Mouse (Mus musculus): Measurements from ENCODE around the gene Gm45713. TPM values are rescaled to one million over a fixed set of nuclear protein-coding genes. Genes with fewer than 3 reads are reported as not detected.
A peak's percentile ranks its signal among the peaks of the same experiment; 100 is the strongest.

Gm45713 gene
- polyA plus RNA-seq, 1 experiment, result 0.06 TPM

DNA sequence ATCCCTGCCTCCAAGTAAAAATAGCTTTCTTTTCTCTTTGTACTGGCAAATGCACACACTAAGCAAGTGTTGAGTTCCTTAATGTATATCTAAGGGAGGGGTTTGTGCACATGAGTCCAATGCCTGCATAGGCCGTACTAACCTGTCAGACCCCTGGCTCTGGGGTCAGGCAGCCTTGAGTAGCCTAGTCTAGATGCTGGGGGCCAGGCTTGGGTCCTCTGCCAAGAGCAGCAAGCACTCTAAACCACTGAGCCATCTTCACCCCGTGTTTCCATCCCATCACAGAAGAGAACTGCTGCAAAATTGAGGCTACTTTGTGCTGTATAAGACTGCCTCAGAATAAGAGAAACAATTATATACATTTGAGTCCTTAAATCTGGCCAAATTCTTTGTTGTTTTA, 58.2 kb downstream of the Gm45713 start:
- H3K27me3 ChIP-seq (ENCODE audit: control insufficient read depth, insufficient read depth, low read length), result no peaks in the 10 kb centered on the region
- no peak overlapping the region for H3K4me3 ChIP-seq (ENCODE audit: control insufficient read depth, low read depth, low read length)
- H3K4me1 ChIP-seq (ENCODE audit: control insufficient read depth, insufficient read depth, low read length), result peaks cover 21% of the 10 kb centered on the region
- H3K27ac ChIP-seq (ENCODE audit: control insufficient read depth, insufficient read depth, low read depth, low read length), result no peak overlapping the region
- TF ChIP-seq POLR2A (IDR thresholded peaks at IDR 0.05; ENCODE audit: control insufficient read depth, low read depth, low read length) (no peak), CTCF (IDR thresholded peaks at IDR 0.05; ENCODE audit: control insufficient read depth, insufficient read depth, insufficient replicate concordance, low read depth, low read length) (no peak)
- no peaks in the 10 kb centered on the region; the same call in 1 of the 2 replicates for H3K36me3 ChIP-seq (ENCODE audit: control insufficient read depth, insufficient read depth, low read length)

DNA sequence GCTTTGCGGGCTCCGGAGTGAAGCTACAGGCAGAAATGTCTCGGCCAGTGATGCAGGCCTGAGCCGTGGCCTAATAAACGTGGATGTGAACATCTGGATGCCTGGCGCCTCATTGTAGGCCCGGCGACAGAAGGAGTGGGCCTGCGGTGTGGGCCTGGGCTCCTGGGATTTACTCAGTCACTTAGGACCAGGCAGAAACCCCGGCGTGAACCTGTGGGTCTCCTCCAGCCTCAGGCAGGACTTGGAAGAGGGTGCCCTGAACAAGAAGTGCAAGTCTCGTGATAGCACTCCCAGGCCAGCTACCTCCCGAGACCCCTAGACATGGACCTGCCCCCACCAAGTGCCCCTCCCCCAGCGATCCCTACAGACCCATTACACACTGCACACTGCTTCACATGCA, 58.7 kb downstream of the Gm45713 start:
- TF ChIP-seq POLR2A (IDR thresholded peaks at IDR 0.05; ENCODE audit: control insufficient read depth, low read depth, low read length) (no peak), CTCF (IDR thresholded peaks at IDR 0.05; ENCODE audit: control insufficient read depth, insufficient read depth, insufficient replicate concordance, low read depth, low read length) (no peak)
- Histone ChIP-seq H3K27ac (ENCODE audit: control insufficient read depth, insufficient read depth, low read depth, low read length) (no peak overlapping the region), H3K4me1 (ENCODE audit: control insufficient read depth, insufficient read depth, low read length) (peaks cover 18% of the 10 kb centered on the region), H3K36me3 (ENCODE audit: control insufficient read depth, insufficient read depth, low read length) (no peaks in the 10 kb centered on the region; the same call in 1 of the 2 replicates), H3K4me3 (ENCODE audit: control insufficient read depth, low read depth, low read length) (no peak overlapping the region), H3K27me3 (ENCODE audit: control insufficient read depth, insufficient read depth, low read length) (no peaks in the 10 kb centered on the region)

DNA sequence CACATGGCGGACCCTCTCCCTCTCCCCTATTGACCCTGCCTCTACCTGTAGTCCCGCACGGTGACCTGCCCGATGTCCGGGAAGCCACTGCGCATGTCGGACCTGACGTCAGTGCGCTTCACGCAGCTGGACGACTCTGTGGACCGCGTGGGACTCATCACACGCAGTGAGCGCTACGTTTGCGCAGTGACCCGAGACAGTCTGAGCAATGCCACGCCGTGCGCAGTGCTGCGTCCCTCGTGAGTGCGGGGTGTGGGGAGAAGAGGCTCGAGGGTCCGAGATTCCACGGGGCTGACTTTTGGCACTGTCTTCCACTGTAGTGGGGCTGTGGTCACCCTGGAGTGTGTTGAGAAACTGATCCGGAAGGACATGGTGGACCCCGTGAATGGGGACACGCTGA, 59.5 kb downstream of the Gm45713 start:
- Histone ChIP-seq H3K4me3 (ENCODE audit: control insufficient read depth, low read depth, low read length) (peak overlapping the region; percentile 2), H3K36me3 (ENCODE audit: control insufficient read depth, insufficient read depth, low read length) (no peaks in the 10 kb centered on the region; the same call in 1 of the 2 replicates)

More for the DNA sequence above, 59.5 kb downstream of the Gm45713 start:
- TF ChIP-seq POLR2A (IDR thresholded peaks at IDR 0.05; ENCODE audit: control insufficient read depth, low read depth, low read length) (0 out of 2 replicates have a peak, but pooled peaks have one; percentile 7), CTCF (IDR thresholded peaks at IDR 0.05; ENCODE audit: control insufficient read depth, insufficient read depth, insufficient replicate concordance, low read depth, low read length) (no peak)
- no peaks in the 10 kb centered on the region for H3K27me3 ChIP-seq (ENCODE audit: control insufficient read depth, insufficient read depth, low read length)
- peaks cover 18% of the 10 kb centered on the region for H3K4me1 ChIP-seq (ENCODE audit: control insufficient read depth, insufficient read depth, low read length)
- H3K27ac ChIP-seq (ENCODE audit: control insufficient read depth, insufficient read depth, low read depth, low read length), result no peak overlapping the region

Other genes starting within 250 kb of the Gm45713 start
- 143 and 206 TPM in 2 replicates for gene Med25, start 243.5 kb downstream of the Gm45713 start, polyA plus RNA-seq (2012; rRNA removed)
- gene Fuz, start 240.2 kb downstream of the Gm45713 start, polyA plus RNA-seq (2012; rRNA removed), result 39.2 and 40.0 TPM in 2 replicates
- gene Ap2a1, start 206.7 kb downstream of the Gm45713 start, polyA plus RNA-seq (2012; rRNA removed), result 323 and 343 TPM in 2 replicates
- gene Tsks, start 193.0 kb downstream of the Gm45713 start, polyA plus RNA-seq (2012; rRNA removed), result 1,042 and 1,092 TPM in 2 replicates
- gene Cpt1c, start 161.4 kb downstream of the Gm45713 start, polyA plus RNA-seq (2012; rRNA removed), result 137 and 148 TPM in 2 replicates
- gene Prmt1, start 149.7 kb downstream of the Gm45713 start, polyA plus RNA-seq (2012; rRNA removed), result 59.6 and 60.1 TPM in 2 replicates
- gene Irf3, start 138.6 kb downstream of the Gm45713 start, polyA plus RNA-seq (2012; rRNA removed), result 108 and 114 TPM in 2 replicates
- gene Bcl2l12, start 137.5 kb downstream of the Gm45713 start, polyA plus RNA-seq (2012; rRNA removed), result 85.4 and 93.5 TPM in 2 replicates
- 25.1 and 27.4 TPM in 2 replicates for gene Scaf1, start 119.9 kb downstream of the Gm45713 start, polyA plus RNA-seq (2012; rRNA removed)
- gene Rras, start 118.3 kb downstream of the Gm45713 start, polyA plus RNA-seq (2012; rRNA removed), result 43.4 and 44.2 TPM in 2 replicates
- gene Prr12, start 83.3 kb downstream of the Gm45713 start, polyA plus RNA-seq (2012; rRNA removed), result 3.4 and 3.5 TPM in 2 replicates
- 115 and 123 TPM in 2 replicates for gene Nosip, start 73.8 kb downstream of the Gm45713 start, polyA plus RNA-seq (2012; rRNA removed)
- 27.3 and 27.9 TPM in 2 replicates for gene Prrg2, start 73.6 kb downstream of the Gm45713 start, polyA plus RNA-seq (2012; rRNA removed)
- gene Rcn3, start 44.0 kb downstream of the Gm45713 start, polyA plus RNA-seq (2012; rRNA removed), result 10.4 and 16.3 TPM in 2 replicates
- 5.4 and 5.8 TPM in 2 replicates for gene Fcgrt, start 32.4 kb downstream of the Gm45713 start, polyA plus RNA-seq (2012; rRNA removed)
- 169 and 192 TPM in 2 replicates for gene Rps11, start 11.8 kb downstream of the Gm45713 start, polyA plus RNA-seq (2012; rRNA removed)
- 859 and 869 TPM in 2 replicates for gene Rpl13a, start 7.5 kb downstream of the Gm45713 start, polyA plus RNA-seq (2012; rRNA removed)
- 3.8 and 3.9 TPM in 2 replicates for gene Flt3l, start 201 bp upstream of the Gm45713 start, polyA plus RNA-seq (2012; rRNA removed)
- gene Pih1d1, start 18.1 kb upstream of the Gm45713 start, polyA plus RNA-seq (2012; rRNA removed), result 258 and 295 TPM in 2 replicates
- gene Aldh16a1, start 18.4 kb upstream of the Gm45713 start, polyA plus RNA-seq (2012; rRNA removed), result 12.8 and 13.4 TPM in 2 replicates
- gene Slc17a7, start 27.7 kb upstream of the Gm45713 start, polyA plus RNA-seq (2012; rRNA removed), result 33.5 and 34.1 TPM in 2 replicates
- 3.9 and 5.4 TPM in 2 replicates for gene Gfy, start 43.3 kb upstream of the Gm45713 start, polyA plus RNA-seq (2012; rRNA removed)
- 21.9 and 28.2 TPM in 2 replicates for gene Pth2, start 44.8 kb upstream of the Gm45713 start, polyA plus RNA-seq (2012; rRNA removed)
- 78.3 and 81.9 TPM in 2 replicates for gene Ccdc155, start 68.7 kb upstream of the Gm45713 start, polyA plus RNA-seq (2012; rRNA removed)
- gene Dkkl1, start 75.9 kb upstream of the Gm45713 start, polyA plus RNA-seq (2012; rRNA removed), result 1,273 and 1,348 TPM in 2 replicates
- 43.1 and 60.2 TPM in 2 replicates for gene Tead2, start 79.5 kb upstream of the Gm45713 start, polyA plus RNA-seq (2012; rRNA removed)
- 78.0 and 87.4 TPM in 2 replicates for gene Cd37, start 102.9 kb upstream of the Gm45713 start, polyA plus RNA-seq (2012; rRNA removed)
- gene Slc6a16, start 104.9 kb upstream of the Gm45713 start, polyA plus RNA-seq (2012; rRNA removed), result 76.9 and 81.4 TPM in 2 replicates
- gene Slc6a21, start 141.3 kb upstream of the Gm45713 start, polyA plus RNA-seq (2012; rRNA removed), result 785 and 851 TPM in 2 replicates
- gene Trpm4, start 197.5 kb upstream of the Gm45713 start, polyA plus RNA-seq (2012; rRNA removed), result 52.2 and 54.8 TPM in 2 replicates
- 0.10 and 0.22 TPM in 2 replicates for gene Hrc, start 199.1 kb upstream of the Gm45713 start, polyA plus RNA-seq (2012; rRNA removed)
- 1.1 and 1.2 TPM in 2 replicates for gene Ppfia3, start 230.8 kb upstream of the Gm45713 start, polyA plus RNA-seq (2012; rRNA removed)
- 5.7 and 7.3 TPM in 2 replicates for gene Lin7b, start 234.4 kb upstream of the Gm45713 start, polyA plus RNA-seq (2012; rRNA removed)

Data from testis, adult 2 months (tissue).